Mouse (Mus musculus): ENCODE data around the gene Syn2.
"Not testable (repeated sequence)": the region's sequence is repeated elsewhere in the genome, so short reads cannot be mapped to it uniquely, and the experiment has no call there.

- not testable (repeated sequence) for TF ChIP-seq CTCF (IDR thresholded peaks at IDR 0.05; ENCODE audit: low read depth, low read length); POLR2AphosphoS5 (IDR thresholded peaks at IDR 0.05; ENCODE audit: insufficient replicate concordance, low read depth, low read length); GATA1 (IDR thresholded peaks at IDR 0.05; ENCODE audit: borderline replicate concordance, low read length)
Observed at GRCm38 (mm10) chr6:115240431-115240830, 105.7 kb downstream of the Syn2 start.

Measured in G1E (cell line).